Mouse (Mus musculus): ENCODE measurements around the gene Fbxw5. TPM values are rescaled to one million over a fixed set of nuclear protein-coding genes. Genes with fewer than 3 reads are reported as not detected.

The Fbxw5 gene
- polyA plus RNA-seq, 1 experiment from 2014 or later = 66.7 TPM

- 69% methylated on average over 6 of the region's 6 CpGs for WGBS (ENCODE audit: insufficient replicate concordance)
- Histone ChIP-seq H3K4me1 (ENCODE audit: control insufficient read depth, insufficient read depth, low read length) (no peaks in the 10 kb centered on the region), H3K9me3 (replicated peaks; ENCODE audit: control insufficient read depth, low read length) (no peaks in the 10 kb centered on the region), H3K36me3 (ENCODE audit: control insufficient read depth, insufficient read depth, low read length) (no peaks in the 10 kb centered on the region), H3K9ac (ENCODE audit: low read depth, low read length) (no peak overlapping the region), H3K27me3 (ENCODE audit: control insufficient read depth, insufficient read depth, low read length) (peaks cover 4% of the 10 kb centered on the region), H3K27ac (ENCODE audit: low read depth, low read length) (no peak overlapping the region), H3K4me3 (ENCODE audit: low read depth, low read length) (no peak overlapping the region), H3K4me2 (no peak overlapping the region)
- ATAC-seq (replicated peaks; ENCODE audit: insufficient number of reproducible peaks, low FRiP score, low TSS enrichment) = no peak
These were observed 12.4 kb upstream of the Fbxw5 start for GRCm38 (mm10) chr2:25487965-25488670.

DNA sequence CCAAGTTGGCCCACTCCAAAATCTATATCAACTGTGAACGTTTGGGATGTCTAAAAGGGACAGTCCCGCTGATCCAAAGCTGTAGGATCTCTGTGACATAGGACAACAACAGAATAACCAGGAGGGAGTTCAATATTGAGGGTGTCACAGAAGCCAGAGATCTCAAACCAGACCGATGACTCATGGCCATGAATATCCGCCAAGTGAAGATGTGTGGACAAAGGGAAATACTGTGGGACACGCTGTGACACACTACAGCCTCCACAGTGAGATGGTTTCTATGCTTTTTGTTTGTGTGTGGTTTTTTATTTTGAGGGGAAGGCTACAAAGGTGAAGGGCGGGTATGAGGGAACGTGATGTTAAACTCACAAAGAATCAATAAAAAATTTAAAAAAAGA lies 11.9 kb upstream of the Fbxw5 start:
- no peaks in the 10 kb centered on the region for H3K36me3 ChIP-seq (ENCODE audit: control insufficient read depth, insufficient read depth, low read length)
- no peak overlapping the region for H3K4me3 ChIP-seq (ENCODE audit: low read depth, low read length)
- H3K4me2 ChIP-seq = no peak overlapping the region
- H3K9ac ChIP-seq (ENCODE audit: low read depth, low read length) = no peak overlapping the region
- H3K4me1 ChIP-seq (ENCODE audit: control insufficient read depth, insufficient read depth, low read length) = no peaks in the 10 kb centered on the region
- no peak for ATAC-seq (replicated peaks; ENCODE audit: insufficient number of reproducible peaks, low FRiP score, low TSS enrichment)
- 73% methylated on average over 7 of the region's 7 CpGs for WGBS (ENCODE audit: insufficient replicate concordance)
- H3K27me3 ChIP-seq (ENCODE audit: control insufficient read depth, insufficient read depth, low read length) = peaks cover 2% of the 10 kb centered on the region; the same call in 1 of the 2 replicates
- H3K9me3 ChIP-seq (replicated peaks; ENCODE audit: control insufficient read depth, low read length) = no peaks in the 10 kb centered on the region
- no peak overlapping the region for H3K27ac ChIP-seq (ENCODE audit: low read depth, low read length)

GRCm38 (mm10) chr2:25492988-25493387 lies 7.6 kb upstream of the Fbxw5 start:
- H3K27ac ChIP-seq (ENCODE audit: low read depth, low read length) = no peak overlapping the region
- H3K4me1 ChIP-seq (ENCODE audit: control insufficient read depth, insufficient read depth, low read length) = peaks cover 1% of the 10 kb centered on the region; the same call in 1 of the 2 replicates
- H3K27me3 ChIP-seq (ENCODE audit: control insufficient read depth, insufficient read depth, low read length) = no peaks in the 10 kb centered on the region; the same call in 1 of the 2 replicates
- H3K9me3 ChIP-seq (replicated peaks; ENCODE audit: control insufficient read depth, low read length) = no peaks in the 10 kb centered on the region
- 74% methylated on average over 5 of the region's 5 CpGs for WGBS (ENCODE audit: insufficient replicate concordance)
- H3K4me2 ChIP-seq = no peak overlapping the region
- H3K9ac ChIP-seq (ENCODE audit: low read depth, low read length) = no peak overlapping the region
- no peak for ATAC-seq (replicated peaks; ENCODE audit: insufficient number of reproducible peaks, low FRiP score, low TSS enrichment)
- H3K36me3 ChIP-seq (ENCODE audit: control insufficient read depth, insufficient read depth, low read length) = no peaks in the 10 kb centered on the region
- H3K4me3 ChIP-seq (ENCODE audit: low read depth, low read length) = no peak overlapping the region

- WGBS (ENCODE audit: insufficient replicate concordance) = 82% methylated on average over 5 of the region's 5 CpGs
- Histone ChIP-seq H3K9me3 (replicated peaks; ENCODE audit: control insufficient read depth, low read length) (no peaks in the 10 kb centered on the region), H3K27ac (ENCODE audit: low read depth, low read length) (no peak within 1 kb of the TSS), H3K4me1 (ENCODE audit: control insufficient read depth, insufficient read depth, low read length) (peaks cover 3% of the 10 kb centered on the region; the same call in 1 of the 2 replicates), H3K4me3 (ENCODE audit: low read depth, low read length) (no peak within 1 kb of the TSS), H3K27me3 (ENCODE audit: control insufficient read depth, insufficient read depth, low read length) (no peaks in the 10 kb centered on the region; the same call in 1 of the 2 replicates), H3K4me2 (no peak within 1 kb of the TSS), H3K36me3 (ENCODE audit: control insufficient read depth, insufficient read depth, low read length) (no peaks in the 10 kb centered on the region), H3K9ac (ENCODE audit: low read depth, low read length) (no peak within 1 kb of the TSS)
- ATAC-seq (replicated peaks; ENCODE audit: insufficient number of reproducible peaks, low FRiP score, low TSS enrichment) = no peak
These were observed 7.0 kb upstream of the Fbxw5 start, which contains the start of gene Lcn12 for GRCm38 (mm10) chr2:25493476-25493961. Gene Lcn12 (minus strand): TSS chr2:25493911.

- H3K9ac ChIP-seq (ENCODE audit: low read depth, low read length) = no peak overlapping the region
- H3K9me3 ChIP-seq (replicated peaks; ENCODE audit: control insufficient read depth, low read length) = no peaks in the 10 kb centered on the region
- H3K4me2 ChIP-seq = no peak overlapping the region
- H3K36me3 ChIP-seq (ENCODE audit: control insufficient read depth, insufficient read depth, low read length) = no peaks in the 10 kb centered on the region
- WGBS (ENCODE audit: insufficient replicate concordance) = 45% methylated on average over 4 of the region's 4 CpGs
- H3K27me3 ChIP-seq (ENCODE audit: control insufficient read depth, insufficient read depth, low read length) = no peaks in the 10 kb centered on the region
- H3K4me1 ChIP-seq (ENCODE audit: control insufficient read depth, insufficient read depth, low read length) = peaks cover 6% of the 10 kb centered on the region
- no peak overlapping the region for H3K4me3 ChIP-seq (ENCODE audit: low read depth, low read length)
- ATAC-seq (replicated peaks; ENCODE audit: insufficient number of reproducible peaks, low FRiP score, low TSS enrichment) = no peak
- no peak overlapping the region for H3K27ac ChIP-seq (ENCODE audit: low read depth, low read length)
These were observed 4.1 kb upstream of the Fbxw5 start for GRCm38 (mm10) chr2:25496462-25496861.

DNA sequence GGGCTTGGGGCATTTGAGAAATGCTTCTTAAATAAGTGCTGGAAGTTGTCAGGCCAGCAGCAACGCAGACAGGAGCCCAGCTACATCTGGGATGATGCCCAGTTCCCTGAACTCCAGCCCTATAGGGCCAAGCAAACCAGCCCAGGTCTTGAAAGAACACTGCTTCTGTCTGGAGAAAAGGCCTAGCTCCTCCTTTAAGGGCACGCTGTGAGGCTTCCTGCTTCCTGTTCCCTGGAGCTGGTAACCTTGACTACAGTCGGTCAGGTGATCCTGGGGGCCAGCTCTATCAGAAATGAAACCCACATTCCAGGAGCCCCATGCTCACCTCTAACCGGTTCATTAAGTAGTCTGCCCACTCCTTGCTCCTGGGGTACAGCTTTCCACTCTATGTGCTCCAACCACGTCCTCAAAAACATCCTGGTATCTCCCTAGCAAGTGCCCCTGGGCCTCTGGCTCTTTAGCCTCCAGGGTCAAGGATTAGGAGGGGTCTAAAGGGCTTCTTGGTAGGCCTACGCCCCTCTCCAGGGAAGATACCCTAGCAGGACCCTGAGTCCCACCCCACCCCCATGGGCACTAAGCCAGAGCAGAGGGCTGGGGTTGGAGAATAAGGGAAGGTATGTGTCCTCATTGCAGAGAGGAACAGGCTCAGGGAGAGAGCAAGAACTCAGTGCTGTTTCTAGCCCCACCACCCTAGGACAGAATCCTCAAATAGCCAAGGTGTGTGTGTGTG lies 2.5 kb upstream of the Fbxw5 start:
- H3K9ac ChIP-seq (ENCODE audit: low read depth, low read length) = no peak overlapping the region
- no peaks in the 10 kb centered on the region for H3K36me3 ChIP-seq (ENCODE audit: control insufficient read depth, insufficient read depth, low read length)
- no peak overlapping the region for H3K4me2 ChIP-seq
- H3K9me3 ChIP-seq (replicated peaks; ENCODE audit: control insufficient read depth, low read length) = no peaks in the 10 kb centered on the region
- H3K4me3 ChIP-seq (ENCODE audit: low read depth, low read length) = no peak overlapping the region
- no peak for ATAC-seq (replicated peaks; ENCODE audit: insufficient number of reproducible peaks, low FRiP score, low TSS enrichment)
- peaks cover 12% of the 10 kb centered on the region for H3K4me1 ChIP-seq (ENCODE audit: control insufficient read depth, insufficient read depth, low read length)
- WGBS (ENCODE audit: insufficient replicate concordance) = 62% methylated on average over 6 of the region's 6 CpGs
- H3K27ac ChIP-seq (ENCODE audit: low read depth, low read length) = no peak overlapping the region
- H3K27me3 ChIP-seq (ENCODE audit: control insufficient read depth, insufficient read depth, low read length) = no peaks in the 10 kb centered on the region

GRCm38 (mm10) chr2:25498622-25499478 lies 1.7 kb upstream of the Fbxw5 start:
- peaks cover 12% of the 10 kb centered on the region for H3K4me1 ChIP-seq (ENCODE audit: control insufficient read depth, insufficient read depth, low read length)
- WGBS (ENCODE audit: insufficient replicate concordance) = 67% methylated on average over 15 of the region's 15 CpGs
- no peak overlapping the region for H3K27ac ChIP-seq (ENCODE audit: low read depth, low read length)
- no peak overlapping the region for H3K9ac ChIP-seq (ENCODE audit: low read depth, low read length)
- no peak overlapping the region for H3K4me2 ChIP-seq
- no peaks in the 10 kb centered on the region for H3K27me3 ChIP-seq (ENCODE audit: control insufficient read depth, insufficient read depth, low read length)
- no peak overlapping the region for H3K4me3 ChIP-seq (ENCODE audit: low read depth, low read length)
- ATAC-seq (replicated peaks; ENCODE audit: insufficient number of reproducible peaks, low FRiP score, low TSS enrichment) = no peak
- 0 out of 2 replicates have a peak, but pooled peaks cover 2% of the 10 kb centered on the region for H3K36me3 ChIP-seq (ENCODE audit: control insufficient read depth, insufficient read depth, low read length)
- H3K9me3 ChIP-seq (replicated peaks; ENCODE audit: control insufficient read depth, low read length) = no peaks in the 10 kb centered on the region

- Histone ChIP-seq H3K4me1 (ENCODE audit: control insufficient read depth, insufficient read depth, low read length) (peaks cover 12% of the 10 kb centered on the region), H3K27ac (ENCODE audit: low read depth, low read length) (0 out of 2 replicates have a peak overlapping the region, but pooled peaks have one; percentile 18), H3K4me3 (ENCODE audit: low read depth, low read length) (peak overlapping the region; percentile 96), H3K9ac (ENCODE audit: low read depth, low read length) (peak overlapping the region; percentile 98), H3K9me3 (replicated peaks; ENCODE audit: control insufficient read depth, low read length) (no peaks in the 10 kb centered on the region), H3K36me3 (ENCODE audit: control insufficient read depth, insufficient read depth, low read length) (0 out of 2 replicates have a peak, but pooled peaks cover 5% of the 10 kb centered on the region), H3K27me3 (ENCODE audit: control insufficient read depth, insufficient read depth, low read length) (no peaks in the 10 kb centered on the region), H3K4me2 (peak overlapping the region; percentile 98)
- ATAC-seq (replicated peaks; ENCODE audit: insufficient number of reproducible peaks, low FRiP score, low TSS enrichment) = no peak
- 67% methylated on average over 6 of the region's 6 CpGs for WGBS (ENCODE audit: insufficient replicate concordance)
These were observed 427 bp upstream of the Fbxw5 start for GRCm38 (mm10) chr2:25500071-25500575.

Data from heart, embryonic 11.5 days (tissue).